Mouse (Mus musculus) hindbrain, embryonic 10.5 days (tissue): Measurements from ENCODE around the gene Paxx. TPM values are rescaled to one million over a fixed set of nuclear protein-coding genes. Genes with fewer than 3 reads are reported as not detected.

ENCODE experiments used
- DNase-seq: peaks from one replicate; pipeline ENCODE4 v3.0.0-alpha.2; 2017; ENCODE audit warnings: low spot score
- H3K27ac ChIP-seq: fragments of 300-500 bp; sonication (generic); 2 replicates; pipeline ENCODE4 v1.5.1; 2016; ENCODE audit warnings: mild to moderate bottlenecking, moderate library complexity
- H3K27me3 ChIP-seq: fragments of 300-500 bp; sonication (generic); 2 replicates; pipeline ENCODE4 v1.6.1; 2016; ENCODE audit warnings: mild to moderate bottlenecking; ENCODE audit not compliant: poor library complexity, insufficient read depth, severe bottlenecking
- H3K36me3 ChIP-seq: fragments of 300-500 bp; sonication (generic); 2 replicates; pipeline ENCODE4 v1.6.1; 2016; ENCODE audit warnings: mild to moderate bottlenecking, moderate library complexity
- H3K4me1 ChIP-seq: fragments of 300-500 bp; sonication (generic); replicated peaks from 2 replicates; pipeline ENCODE4 v1.6.1; 2016; ENCODE audit warnings: mild to moderate bottlenecking
- H3K4me3 ChIP-seq: fragments of 300-500 bp; sonication (generic); 2 replicates; pipeline ENCODE4 v1.5.1; 2016; ENCODE audit warnings: mild to moderate bottlenecking, moderate library complexity
- H3K9me3 ChIP-seq: fragments of 300-500 bp; sonication (generic); 2 replicates; pipeline ENCODE4 v1.6.1; 2016; ENCODE audit warnings: mild to moderate bottlenecking, moderate library complexity
- WGBS: fragments of 180-500 bp; shearing (Covaris S2); methylation state at CpG from one replicate; pipeline ENCODE4 v1.1.7; 2016; 5-methylcytosine and 5-hydroxymethylcytosine counted together
- polyA plus RNA-seq: library from polyadenylated mRNA; unstranded; fragments of >200 nt; fragmentation: Nextera tagmentation; extraction: Ambion mirVana; gene quantifications from 2 replicates; pipeline ENCODE4 v1.2.1, GENCODE M21; 2016

Paxx gene
- polyA plus RNA-seq, 1 experiment from 2014 or later = 31.3 TPM

GRCm38 (mm10) chr2:25497846-25498575 lies 37.1 kb upstream of the Paxx start:
- H3K27ac ChIP-seq = no peak overlapping the region
- no peaks in the 10 kb centered on the region for H3K27me3 ChIP-seq
- H3K4me1 ChIP-seq = peaks cover 36% of the 10 kb centered on the region
- H3K36me3 ChIP-seq = peaks cover 8% of the 10 kb centered on the region; the same call in 1 of the 2 replicates
- H3K9me3 ChIP-seq = no peaks in the 10 kb centered on the region
- no peak for DNase-seq
- WGBS = 57% methylated on average over 6 of the region's 6 CpGs
- H3K4me3 ChIP-seq = no peak overlapping the region

- Histone ChIP-seq H3K36me3 (no peaks in the 10 kb centered on the region), H3K27me3 (no peaks in the 10 kb centered on the region), H3K4me1 (peaks cover 25% of the 10 kb centered on the region), H3K4me3 (no peak overlapping the region), H3K9me3 (no peaks in the 10 kb centered on the region), H3K27ac (no peak overlapping the region)
- WGBS = 41% methylated on average over 4 of the region's 4 CpGs
- DNase-seq = peak; percentile 24
Observed at GRCm38 (mm10) chr2:25496462-25496861, 35.6 kb upstream of the Paxx start.

GRCm38 (mm10) chr2:25493476-25493961 lies 32.6 kb upstream of the Paxx start, which contains the start of gene Lcn12:
TSS of gene Lcn12 (minus strand) at chr2:25493911.
- no peak for DNase-seq
- no peaks in the 10 kb centered on the region for H3K27me3 ChIP-seq
- WGBS = 89% methylated on average over 5 of the region's 5 CpGs
- H3K27ac ChIP-seq = no peak within 1 kb of the TSS
- no peak within 1 kb of the TSS for H3K4me3 ChIP-seq
- no peaks in the 10 kb centered on the region for H3K36me3 ChIP-seq
- peaks cover 6% of the 10 kb centered on the region; the same call in 1 of the 2 replicates for H3K4me1 ChIP-seq
- H3K9me3 ChIP-seq = no peaks in the 10 kb centered on the region

- Histone ChIP-seq H3K27ac (no peak overlapping the region), H3K4me3 (no peak overlapping the region), H3K9me3 (no peaks in the 10 kb centered on the region), H3K4me1 (0 out of 2 replicates have a peak, but pooled peaks cover 2% of the 10 kb centered on the region), H3K36me3 (no peaks in the 10 kb centered on the region), H3K27me3 (no peaks in the 10 kb centered on the region)
- 84% methylated on average over 5 of the region's 5 CpGs for WGBS
- DNase-seq = no peak
Observed at GRCm38 (mm10) chr2:25492988-25493387, 32.1 kb upstream of the Paxx start.

GRCm38 (mm10) chr2:25488671-25489068 lies 27.8 kb upstream of the Paxx start:
- no peaks in the 10 kb centered on the region for H3K27me3 ChIP-seq
- DNase-seq = no peak
- no peak overlapping the region for H3K4me3 ChIP-seq
- peaks cover 7% of the 10 kb centered on the region; the same call in 1 of the 2 replicates for H3K4me1 ChIP-seq
- WGBS = 82% methylated on average over 7 of the region's 7 CpGs
- no peak overlapping the region for H3K27ac ChIP-seq
- H3K9me3 ChIP-seq = no peaks in the 10 kb centered on the region
- H3K36me3 ChIP-seq = no peaks in the 10 kb centered on the region

GRCm38 (mm10) chr2:25487965-25488670 lies 27.2 kb upstream of the Paxx start:
- WGBS = 77% methylated on average over 6 of the region's 6 CpGs
- no peak for DNase-seq
- Histone ChIP-seq H3K36me3 (no peaks in the 10 kb centered on the region), H3K27ac (no peak overlapping the region), H3K4me3 (no peak overlapping the region), H3K4me1 (peaks cover 7% of the 10 kb centered on the region; the same call in 1 of the 2 replicates), H3K9me3 (no peaks in the 10 kb centered on the region), H3K27me3 (no peaks in the 10 kb centered on the region)

GRCm38 (mm10) chr2:25484901-25485647 lies 24.2 kb upstream of the Paxx start:
- no peak for DNase-seq
- no peaks in the 10 kb centered on the region for H3K9me3 ChIP-seq
- H3K4me3 ChIP-seq = no peak overlapping the region
- WGBS = 68% methylated on average over 11 of the region's 11 CpGs
- H3K4me1 ChIP-seq = peaks cover 7% of the 10 kb centered on the region; the same call in 1 of the 2 replicates
- no peaks in the 10 kb centered on the region for H3K36me3 ChIP-seq
- no peak overlapping the region for H3K27ac ChIP-seq
- H3K27me3 ChIP-seq = no peaks in the 10 kb centered on the region

GRCm38 (mm10) chr2:25482969-25483368 lies 22.1 kb upstream of the Paxx start:
- DNase-seq = peak; percentile 40
- H3K9me3 ChIP-seq = no peaks in the 10 kb centered on the region
- no peaks in the 10 kb centered on the region for H3K36me3 ChIP-seq
- WGBS = 31% methylated on average over 7 of the region's 7 CpGs
- H3K4me1 ChIP-seq = peaks cover 7% of the 10 kb centered on the region; the same call in 1 of the 2 replicates
- H3K27ac ChIP-seq = no peak overlapping the region
- no peak overlapping the region for H3K4me3 ChIP-seq
- H3K27me3 ChIP-seq = 0 out of 2 replicates have a peak, but pooled peaks cover 3% of the 10 kb centered on the region

GRCm38 (mm10) chr2:25480541-25480940 lies 19.6 kb upstream of the Paxx start:
- no peak for DNase-seq
- Histone ChIP-seq H3K4me3 (no peak overlapping the region), H3K27ac (no peak overlapping the region), H3K36me3 (no peaks in the 10 kb centered on the region), H3K9me3 (no peaks in the 10 kb centered on the region), H3K27me3 (0 out of 2 replicates have a peak, but pooled peaks cover 3% of the 10 kb centered on the region), H3K4me1 (peaks cover 7% of the 10 kb centered on the region; the same call in 1 of the 2 replicates)
- 89% methylated on average over 1 of the region's 1 CpGs for WGBS

- Histone ChIP-seq H3K27ac (no peak overlapping the region), H3K4me3 (no peak overlapping the region), H3K4me1 (no peaks in the 10 kb centered on the region), H3K9me3 (no peaks in the 10 kb centered on the region), H3K27me3 (0 out of 2 replicates have a peak, but pooled peaks cover 3% of the 10 kb centered on the region), H3K36me3 (no peaks in the 10 kb centered on the region)
- WGBS = 81% methylated on average over 10 of the region's 10 CpGs
- no peak for DNase-seq
Observed at GRCm38 (mm10) chr2:25479551-25480311, 18.8 kb upstream of the Paxx start.

- H3K4me3 ChIP-seq = no peak overlapping the region
- 0 out of 2 replicates have a peak, but pooled peaks cover 3% of the 10 kb centered on the region for H3K27me3 ChIP-seq
- H3K9me3 ChIP-seq = no peaks in the 10 kb centered on the region
- WGBS = 88% methylated on average over 3 of the region's 3 CpGs
- no peaks in the 10 kb centered on the region for H3K36me3 ChIP-seq
- no peak for DNase-seq
- no peaks in the 10 kb centered on the region for H3K4me1 ChIP-seq
- H3K27ac ChIP-seq = no peak overlapping the region
Observed at GRCm38 (mm10) chr2:25477967-25478675, 17.2 kb upstream of the Paxx start.
